Mouse (Mus musculus): ENCODE data around the gene Map4k4.
A peak's percentile ranks its signal among the peaks of the same experiment; 100 is the strongest.

Gene Map4k4

GRCm38 (mm10) chr1:40000476-40000875, 99.8 kb downstream of the Map4k4 start:
- DNase-seq (ENCODE audit: low read depth, low spot score): no peak

GRCm38 (mm10) chr1:40000899-40001298, 100.2 kb downstream of the Map4k4 start:
- DNase-seq (ENCODE audit: low read depth, low spot score): peak; percentile 28

GRCm38 (mm10) chr1:40002129-40002727, 101.5 kb downstream of the Map4k4 start:
- no peak for DNase-seq (ENCODE audit: low read depth, low spot score)

- no peak for DNase-seq (ENCODE audit: low read depth, low spot score)
Measured at GRCm38 (mm10) chr1:40006043-40006651, 105.4 kb downstream of the Map4k4 start.

GRCm38 (mm10) chr1:40007962-40008471, 107.3 kb downstream of the Map4k4 start:
- no peak for DNase-seq (ENCODE audit: low read depth, low spot score)

GRCm38 (mm10) chr1:40012696-40013095, 112.0 kb downstream of the Map4k4 start:
- DNase-seq (ENCODE audit: low read depth, low spot score): no peak

GRCm38 (mm10) chr1:40015066-40015678, 114.5 kb downstream of the Map4k4 start:
- DNase-seq (ENCODE audit: low read depth, low spot score): no peak

GRCm38 (mm10) chr1:40021617-40022016, 120.9 kb downstream of the Map4k4 start:
- DNase-seq (ENCODE audit: low read depth, low spot score): no peak

GRCm38 (mm10) chr1:40022472-40023135, 121.9 kb downstream of the Map4k4 start:
- no peak for DNase-seq (ENCODE audit: low read depth, low spot score)

- no peak for DNase-seq (ENCODE audit: low read depth, low spot score)
Measured at GRCm38 (mm10) chr1:40023206-40023605, 122.5 kb downstream of the Map4k4 start.

- no peak for DNase-seq (ENCODE audit: low read depth, low spot score)
Measured at GRCm38 (mm10) chr1:40023748-40024147, 123.0 kb downstream of the Map4k4 start.

- no peak for DNase-seq (ENCODE audit: low read depth, low spot score)
Measured at GRCm38 (mm10) chr1:40024554-40025320, 124.0 kb downstream of the Map4k4 start.

GRCm38 (mm10) chr1:40025416-40025815, 124.7 kb downstream of the Map4k4 start:
- DNase-seq (ENCODE audit: low read depth, low spot score): no peak

- DNase-seq (ENCODE audit: low read depth, low spot score): no peak
Measured at GRCm38 (mm10) chr1:40027116-40027620, 126.5 kb downstream of the Map4k4 start.

- DNase-seq (ENCODE audit: low read depth, low spot score): no peak
Measured at GRCm38 (mm10) chr1:40028207-40028998, 127.7 kb downstream of the Map4k4 start.

GRCm38 (mm10) chr1:40029597-40029996, 128.9 kb downstream of the Map4k4 start:
- no peak for DNase-seq (ENCODE audit: low read depth, low spot score)

- no peak for DNase-seq (ENCODE audit: low read depth, low spot score)
Measured at GRCm38 (mm10) chr1:40030287-40030975, 129.7 kb downstream of the Map4k4 start.

GRCm38 (mm10) chr1:40030976-40031356, 130.3 kb downstream of the Map4k4 start:
- DNase-seq (ENCODE audit: low read depth, low spot score): no peak

GRCm38 (mm10) chr1:40031626-40032025, 130.9 kb downstream of the Map4k4 start:
- DNase-seq (ENCODE audit: low read depth, low spot score): no peak

- DNase-seq (ENCODE audit: low read depth, low spot score): no peak
Measured at GRCm38 (mm10) chr1:40033315-40033714, 132.6 kb downstream of the Map4k4 start.

Measured in skeletal muscle tissue, adult 2 months (tissue).